Mouse (Mus musculus) 3134 (cell line): ENCODE results near the gene Gm17571.

Experiments used
- DNase-seq: peaks from one replicate; pipeline ENCODE4 v3.0.0-alpha.2; 2011; ENCODE audit warnings: low spot score; ENCODE audit not compliant: insufficient read length; ENCODE audit errors: extremely low read depth

Gm17571 gene

GRCm38 (mm10) chr9:13446703-13447285 lies at the start of gene Gm17571:
Gene Gm17571 (minus strand): TSS chr9:13446753.
- DNase-seq: no peak

GRCm38 (mm10) chr9:13495530-13495929 lies 49.0 kb upstream of the Gm17571 start:
- no peak for DNase-seq

GRCm38 (mm10) chr9:13493746-13494145 lies 47.2 kb upstream of the Gm17571 start:
- no peak for DNase-seq

- DNase-seq: no peak
Observed at GRCm38 (mm10) chr9:13492807-13493206, 46.3 kb upstream of the Gm17571 start.

GRCm38 (mm10) chr9:13491854-13492620 lies 45.5 kb upstream of the Gm17571 start:
- no peak for DNase-seq

- no peak for DNase-seq
Observed at GRCm38 (mm10) chr9:13491107-13491506, 44.6 kb upstream of the Gm17571 start.

GRCm38 (mm10) chr9:13485914-13486313 lies 39.4 kb upstream of the Gm17571 start:
- DNase-seq: no peak

GRCm38 (mm10) chr9:13484267-13485240 lies 38.0 kb upstream of the Gm17571 start:
- no peak for DNase-seq

GRCm38 (mm10) chr9:13483199-13484068 lies 36.9 kb upstream of the Gm17571 start:
- no peak for DNase-seq

GRCm38 (mm10) chr9:13479275-13479674 lies 32.7 kb upstream of the Gm17571 start:
- no peak for DNase-seq

- no peak for DNase-seq
Observed at GRCm38 (mm10) chr9:13474951-13475350, 28.4 kb upstream of the Gm17571 start.

GRCm38 (mm10) chr9:13470013-13470412 lies 23.5 kb upstream of the Gm17571 start:
- DNase-seq: no peak

GRCm38 (mm10) chr9:13468778-13469177 lies 22.2 kb upstream of the Gm17571 start:
- no peak for DNase-seq

- DNase-seq: no peak
Observed at GRCm38 (mm10) chr9:13467745-13468144, 21.2 kb upstream of the Gm17571 start.

GRCm38 (mm10) chr9:13466816-13467215 lies 20.3 kb upstream of the Gm17571 start:
- DNase-seq: no peak

- DNase-seq: no peak
Observed at GRCm38 (mm10) chr9:13466351-13466750, 19.8 kb upstream of the Gm17571 start.

GRCm38 (mm10) chr9:13465358-13466020 lies 18.9 kb upstream of the Gm17571 start:
- DNase-seq: no peak

GRCm38 (mm10) chr9:13460926-13461325 lies 14.4 kb upstream of the Gm17571 start:
- DNase-seq: no peak

GRCm38 (mm10) chr9:13460012-13460411 lies 13.5 kb upstream of the Gm17571 start:
- no peak for DNase-seq

- DNase-seq: no peak
Observed at GRCm38 (mm10) chr9:13459371-13459770, 12.8 kb upstream of the Gm17571 start.
